Mouse (Mus musculus) testis, postnatal 14 days (tissue): ENCODE measurements around the gene Atp13a1.

ENCODE experiments used
- DNase-seq: peaks from one replicate; pipeline ENCODE4 v3.0.0; 2021; ENCODE audit warnings: low spot score

Gene Atp13a1

GRCm38 (mm10) chr8:69799946-69800345 is 9.0 kb downstream of the Atp13a1 start:
- DNase-seq: no peak

GRCm38 (mm10) chr8:69801796-69802195 is 10.8 kb downstream of the Atp13a1 start:
- DNase-seq: no peak

- DNase-seq: no peak
Measured at GRCm38 (mm10) chr8:69802216-69802615, 11.3 kb downstream of the Atp13a1 start.

GRCm38 (mm10) chr8:69803366-69803765 is 12.4 kb downstream of the Atp13a1 start:
- DNase-seq: no peak

- no peak for DNase-seq
Measured at GRCm38 (mm10) chr8:69804537-69804936, 13.6 kb downstream of the Atp13a1 start.

GRCm38 (mm10) chr8:69805086-69805485 is 14.1 kb downstream of the Atp13a1 start:
- no peak for DNase-seq

- no peak for DNase-seq
Measured at GRCm38 (mm10) chr8:69805491-69805890, 14.5 kb downstream of the Atp13a1 start.

GRCm38 (mm10) chr8:69807236-69807635 is 16.3 kb downstream of the Atp13a1 start:
- DNase-seq: no peak

- DNase-seq: peak; percentile 63
Measured at GRCm38 (mm10) chr8:69808094-69808863, 17.3 kb downstream of the Atp13a1 start, which contains the start of gene Gmip. Gene Gmip (plus strand): TSS chr8:69808679.

GRCm38 (mm10) chr8:69808864-69809403 is 18.0 kb downstream of the Atp13a1 start:
- no peak for DNase-seq

- no peak for DNase-seq
Measured at GRCm38 (mm10) chr8:69809820-69810219, 18.9 kb downstream of the Atp13a1 start.

GRCm38 (mm10) chr8:69814881-69815280 is 23.9 kb downstream of the Atp13a1 start:
- DNase-seq: no peak

- DNase-seq: no peak
Measured at GRCm38 (mm10) chr8:69815396-69815795, 24.4 kb downstream of the Atp13a1 start.

GRCm38 (mm10) chr8:69820466-69820865 is 29.5 kb downstream of the Atp13a1 start:
- DNase-seq: no peak

- peak; percentile 81 for DNase-seq
Measured at GRCm38 (mm10) chr8:69821971-69822385, 31.0 kb downstream of the Atp13a1 start.

GRCm38 (mm10) chr8:69822386-69823191 is 31.6 kb downstream of the Atp13a1 start, which contains the start of gene Lpar2:
Gene Lpar2 (plus strand): TSS chr8:69822429.
- DNase-seq: peak; percentile 86

- no peak for DNase-seq
Measured at GRCm38 (mm10) chr8:69826371-69826770, 35.4 kb downstream of the Atp13a1 start.

GRCm38 (mm10) chr8:69832298-69832853 is 41.4 kb downstream of the Atp13a1 start, which contains the start of gene Pbx4:
Gene Pbx4 (plus strand): TSS chr8:69832491.
- DNase-seq: peak; percentile 90

- DNase-seq: no peak
Measured at GRCm38 (mm10) chr8:69837057-69837682, 46.2 kb downstream of the Atp13a1 start.

GRCm38 (mm10) chr8:69847167-69848065 is 56.5 kb downstream of the Atp13a1 start:
- no peak for DNase-seq

GRCm38 (mm10) chr8:69848951-69849350 is 58.0 kb downstream of the Atp13a1 start:
- no peak for DNase-seq
